Mouse (Mus musculus) lung, embryonic 15.5 days (tissue): ENCODE data around the gene Eqtn. TPM values are rescaled to one million over a fixed set of nuclear protein-coding genes. Genes with fewer than 3 reads are reported as not detected.

ENCODE experiments used
- ATAC-seq: fragments of 200-750 bp; cut with Nextera tagmentation; 2 replicates; pipeline ENCODE4 v1.8.0; 2017; ENCODE audit warnings: moderate number of reproducible peaks, borderline replicate concordance; ENCODE audit not compliant: low FRiP score, low TSS enrichment; ENCODE audit errors: extremely low read depth
- H3K27ac ChIP-seq: fragments of 300-500 bp; sonication (generic); 2 replicates; pipeline ENCODE4 v1.5.1; 2015; ENCODE audit warnings: moderate library complexity, mild to moderate bottlenecking, inconsistent platforms
- H3K27me3 ChIP-seq: fragments of 300-500 bp; sonication (generic); 2 replicates; pipeline ENCODE4 v1.6.1; 2015; ENCODE audit warnings: inconsistent platforms
- H3K36me3 ChIP-seq: fragments of 300-500 bp; sonication (generic); 2 replicates; pipeline ENCODE4 v1.6.1; 2015; ENCODE audit warnings: inconsistent platforms
- H3K4me1 ChIP-seq: fragments of 300-500 bp; sonication (generic); 2 replicates; pipeline ENCODE4 v1.6.1; 2015; ENCODE audit warnings: inconsistent platforms
- H3K4me2 ChIP-seq: fragments of 300-500 bp; sonication (generic); 2 replicates; pipeline ENCODE4 v1.6.1; 2015; ENCODE audit warnings: inconsistent platforms, mild to moderate bottlenecking, moderate library complexity
- H3K4me3 ChIP-seq: fragments of 300-500 bp; sonication (generic); 2 replicates; pipeline ENCODE4 v1.5.1; 2015; ENCODE audit warnings: mild to moderate bottlenecking, inconsistent platforms
- H3K9ac ChIP-seq: fragments of 300-500 bp; sonication (generic); 2 replicates; pipeline ENCODE4 v1.6.1; 2015; ENCODE audit warnings: inconsistent platforms
- H3K9me3 ChIP-seq: fragments of 300-500 bp; sonication (generic); 2 replicates; pipeline ENCODE4 v1.6.1; 2016; ENCODE audit warnings: inconsistent platforms
- WGBS: fragments of 180-500 bp; shearing (Covaris S2); methylation state at CpG from one replicate; pipeline ENCODE4 v1.1.7; 2015; 5-methylcytosine and 5-hydroxymethylcytosine counted together
- polyA plus RNA-seq: library from polyadenylated mRNA; unstranded; fragments of >200 nt; fragmentation: Nextera tagmentation; extraction: Ambion mirVana; gene quantifications from 2 replicates; pipeline ENCODE4 v1.2.1, GENCODE M21; 2015

The Eqtn gene
- polyA plus RNA-seq = not detected in 2 replicates

DNA sequence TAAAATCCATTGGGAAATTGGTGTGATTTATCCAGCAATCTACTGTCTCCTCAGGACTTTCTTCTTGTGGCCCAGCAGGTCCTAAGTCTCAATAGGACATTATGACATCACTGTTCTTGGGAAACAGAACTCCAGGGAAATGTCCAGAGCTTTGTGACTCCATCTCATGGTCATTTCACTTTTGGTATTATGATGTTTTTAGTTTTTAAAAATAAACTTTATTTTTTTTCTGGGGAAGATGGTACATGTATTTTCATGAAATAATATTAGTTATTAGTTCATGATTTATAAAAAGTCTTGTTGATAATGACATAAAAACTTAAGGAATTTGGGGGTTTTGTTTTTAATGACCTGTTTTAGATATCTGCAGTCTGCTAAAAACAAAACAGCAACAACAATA lies at the start of gene Eqtn:
Gene Eqtn, minus strand, starts transcription at position 101 of the 400 bp plus-strand sequence.
- no peak for ATAC-seq
- Histone ChIP-seq H3K4me2 (no peak within 1 kb of the TSS), H3K4me1 (no peaks in the 10 kb centered on the region), H3K27me3 (no peaks in the 10 kb centered on the region), H3K36me3 (no peaks in the 10 kb centered on the region), H3K9me3 (no peaks in the 10 kb centered on the region), H3K9ac (no peak within 1 kb of the TSS), H3K4me3 (no peak within 1 kb of the TSS), H3K27ac (no peak within 1 kb of the TSS)

DNA sequence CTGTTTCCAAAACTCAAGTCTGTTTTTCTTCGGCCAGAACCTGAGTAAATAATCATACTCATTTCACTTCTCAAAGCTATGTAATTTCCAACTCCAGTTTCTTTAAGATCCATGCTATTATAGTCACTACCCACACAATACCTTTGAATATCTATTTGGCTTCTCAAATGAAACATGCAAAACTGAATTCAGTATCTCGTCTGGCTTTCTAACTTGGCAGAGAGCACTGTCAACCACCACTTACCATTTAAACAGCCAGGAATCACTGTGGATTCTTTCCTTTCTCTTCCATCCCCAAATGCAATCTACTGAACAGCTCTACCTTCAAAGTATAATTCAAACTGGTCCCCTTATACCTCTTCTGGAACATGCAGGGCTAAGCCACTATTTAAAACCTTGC lies 44.7 kb upstream of the Eqtn start:
- Histone ChIP-seq H3K9ac (no peak overlapping the region), H3K4me2 (no peak overlapping the region), H3K27me3 (no peaks in the 10 kb centered on the region), H3K4me1 (peaks cover 12% of the 10 kb centered on the region), H3K36me3 (peaks cover 34% of the 10 kb centered on the region), H3K9me3 (no peaks in the 10 kb centered on the region), H3K27ac (no peak overlapping the region), H3K4me3 (no peak overlapping the region)
- 78% methylated on average over 2 of the region's 2 CpGs for WGBS
- ATAC-seq = no peak

DNA sequence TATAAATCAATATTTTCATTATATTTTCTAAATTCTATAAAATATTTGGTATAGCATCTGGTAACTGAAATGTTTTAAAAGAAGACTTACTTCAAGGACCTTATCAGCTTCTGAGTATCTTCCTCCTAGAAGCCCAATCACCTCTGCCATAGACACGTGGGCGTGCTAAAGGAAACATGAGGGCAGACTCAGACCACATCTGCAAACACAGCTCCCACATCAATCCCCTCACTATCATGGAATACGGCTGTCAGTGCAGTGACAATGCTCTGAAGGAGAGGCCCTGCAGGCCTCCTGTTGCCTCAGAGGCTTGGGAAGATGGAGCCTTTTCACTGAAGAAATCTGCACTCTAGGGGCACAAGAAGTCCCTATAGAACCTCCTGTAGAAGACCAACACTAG lies 24.1 kb upstream of the Eqtn start:
- ATAC-seq = no peak
- 76% methylated on average over 3 of the region's 3 CpGs for WGBS
- peaks cover 65% of the 10 kb centered on the region for H3K36me3 ChIP-seq

DNA sequence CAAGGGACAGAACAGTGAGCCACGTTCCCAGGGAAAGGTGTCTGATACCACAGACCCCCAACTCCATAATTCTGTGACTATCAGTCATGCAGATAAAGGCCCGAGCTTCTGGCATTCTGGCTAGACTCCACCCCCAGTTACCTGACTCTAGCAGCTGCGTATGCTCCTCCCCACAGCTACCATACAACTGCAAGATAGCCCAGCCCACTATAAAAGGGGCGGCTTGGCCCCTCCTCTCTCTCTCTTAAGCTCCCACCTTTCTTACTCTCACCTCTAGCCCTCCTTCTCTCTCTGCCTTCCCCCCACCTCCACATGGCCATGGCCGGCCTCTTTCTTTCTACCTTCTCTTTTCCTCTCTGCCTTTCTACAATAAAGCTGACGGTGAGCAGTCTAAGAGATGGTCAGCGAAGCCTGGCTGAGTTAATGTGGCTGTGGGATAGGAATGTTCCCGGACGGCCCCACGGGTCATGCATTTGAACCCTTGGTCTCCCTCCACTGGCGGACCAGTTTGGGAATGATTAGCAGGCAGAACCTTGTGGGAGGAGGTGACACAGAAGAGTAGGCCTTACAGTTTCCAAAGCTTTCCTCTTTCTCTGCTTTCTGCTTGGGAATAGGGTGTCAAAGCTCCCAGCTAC lies 12.7 kb upstream of the Eqtn start:
- Histone ChIP-seq H3K9ac (no peak overlapping the region), H3K36me3 (peaks cover 45% of the 10 kb centered on the region), H3K4me2 (no peak overlapping the region), H3K27me3 (no peaks in the 10 kb centered on the region), H3K4me1 (no peaks in the 10 kb centered on the region), H3K4me3 (no peak overlapping the region), H3K27ac (no peak overlapping the region), H3K9me3 (no peaks in the 10 kb centered on the region)
- 71% methylated on average over 11 of the region's 11 CpGs for WGBS
- ATAC-seq = no peak

More for the DNA sequence above, 24.1 kb upstream of the Eqtn start:
- H3K4me3 ChIP-seq = no peak overlapping the region
- H3K9me3 ChIP-seq = no peaks in the 10 kb centered on the region
- H3K9ac ChIP-seq = no peak overlapping the region
- H3K4me1 ChIP-seq = no peaks in the 10 kb centered on the region
- no peak overlapping the region for H3K4me2 ChIP-seq
- no peaks in the 10 kb centered on the region for H3K27me3 ChIP-seq
- no peak overlapping the region for H3K27ac ChIP-seq

DNA sequence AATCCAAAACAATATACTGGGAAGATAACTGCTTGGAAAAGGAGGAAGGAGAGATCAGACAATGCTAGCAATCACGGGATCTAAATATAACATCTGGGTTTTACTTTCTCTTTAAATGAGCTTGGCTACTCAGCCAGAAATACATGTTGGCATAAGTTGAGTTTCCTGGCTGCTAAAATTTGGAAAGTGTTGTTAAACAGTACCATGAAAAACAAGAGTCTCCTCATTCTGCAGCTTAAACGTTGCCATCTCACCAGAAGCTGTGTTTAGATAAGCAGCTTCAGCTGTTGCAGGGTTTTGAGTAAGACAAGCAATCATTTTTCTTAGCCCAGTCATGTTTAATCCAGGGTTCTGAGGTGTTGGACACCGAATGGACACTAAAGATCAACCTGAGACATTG lies 26.9 kb downstream of the Eqtn start:
- no peaks in the 10 kb centered on the region for H3K27me3 ChIP-seq
- H3K4me2 ChIP-seq = no peak overlapping the region
- no peak overlapping the region for H3K27ac ChIP-seq
- H3K4me3 ChIP-seq = no peak overlapping the region
- no peaks in the 10 kb centered on the region for H3K36me3 ChIP-seq
- H3K9me3 ChIP-seq = no peaks in the 10 kb centered on the region
- no peaks in the 10 kb centered on the region for H3K4me1 ChIP-seq
- WGBS = 35% methylated on average over 3 of the region's 3 CpGs
- H3K9ac ChIP-seq = no peak overlapping the region
- ATAC-seq = no peak

DNA sequence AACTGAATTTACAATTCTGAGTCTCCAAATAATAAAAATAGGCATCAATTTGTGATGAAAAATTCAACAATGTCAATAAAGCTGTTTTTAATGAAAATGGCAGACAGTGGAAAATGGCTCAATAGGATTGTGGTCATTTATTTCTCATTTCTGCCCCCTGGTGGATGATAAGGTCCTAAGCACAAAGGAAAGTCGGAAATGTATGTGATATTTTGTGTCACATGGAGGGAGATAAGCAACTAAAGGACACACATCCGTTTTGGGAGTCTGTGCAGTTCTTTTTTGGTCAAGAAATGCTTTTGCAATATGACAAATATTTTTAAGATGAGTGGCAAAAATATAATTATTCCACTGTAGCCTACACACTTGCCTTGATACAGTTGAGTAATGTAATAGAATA lies 27.9 kb downstream of the Eqtn start:
- no peaks in the 10 kb centered on the region for H3K27me3 ChIP-seq
- H3K27ac ChIP-seq = no peak overlapping the region
- H3K36me3 ChIP-seq = no peaks in the 10 kb centered on the region
- no peaks in the 10 kb centered on the region for H3K4me1 ChIP-seq
- ATAC-seq = no peak
- H3K9ac ChIP-seq = no peak overlapping the region
- no peak overlapping the region for H3K4me3 ChIP-seq
- H3K4me2 ChIP-seq = no peak overlapping the region
- H3K9me3 ChIP-seq = no peaks in the 10 kb centered on the region
- WGBS = 17% methylated on average over 2 of the region's 2 CpGs

Other genes starting within 250 kb of the Eqtn start
- 37.4 and 41.8 TPM in 2 replicates for gene Tek, start 189.6 kb downstream of the Eqtn start, polyA plus RNA-seq
- 30.2 and 32.2 TPM in 2 replicates for gene Mysm1, start 50.3 kb upstream of the Eqtn start, polyA plus RNA-seq
- gene Jun, start 123.4 kb upstream of the Eqtn start, polyA plus RNA-seq = 123 and 124 TPM in 2 replicates